Mouse (Mus musculus): ENCODE results near the gene Gm9958. TPM values are rescaled to one million over a fixed set of nuclear protein-coding genes. Genes with fewer than 3 reads are reported as not detected.
A peak's percentile ranks its signal among the peaks of the same experiment; 100 is the strongest.

The Gm9958 gene
- total and polyA plus RNA-seq, 2 experiments: 0.97 to 1.2 TPM

- Histone ChIP-seq H3K9ac (ENCODE audit: low read depth, low read length) (no peak overlapping the region), H3K27ac (replicated peaks; ENCODE audit: insufficient read depth, low read depth, low read length) (no peak overlapping the region), H3K36me3 (ENCODE audit: control insufficient read depth, insufficient read depth, low read length) (no peaks in the 10 kb centered on the region), H3K79me2 (ENCODE audit: control insufficient read depth, insufficient read depth, low read length) (no peaks in the 10 kb centered on the region), H3K27me3 (ENCODE audit: control insufficient read depth, insufficient read depth, low read length) (no peaks in the 10 kb centered on the region), H3K4me3 (ENCODE audit: insufficient read depth, low read depth, low read length) (no peak overlapping the region), H3K4me1 (ENCODE audit: control insufficient read depth, insufficient read depth, low read length) (no peaks in the 10 kb centered on the region)
- TF ChIP-seq POLR2A (IDR thresholded peaks at IDR 0.05; ENCODE audit: extremely low read depth, insufficient read depth, low read length) (no peak), CTCF (IDR thresholded peaks at IDR 0.05; ENCODE audit: low read depth, low read length) (peak; percentile 55)
- DNase-seq (ENCODE audit: extremely low read depth, low read depth, low spot score): peak; percentile 67
- WGBS: 22% methylated on average over 1 of the region's 1 CpGs
Observed at GRCm38 (mm10) chr5:90383080-90383479, 16.1 kb downstream of the Gm9958 start.

GRCm38 (mm10) chr5:90393764-90394163, 26.8 kb downstream of the Gm9958 start:
- Histone ChIP-seq H3K27me3 (ENCODE audit: control insufficient read depth, insufficient read depth, low read length) (no peaks in the 10 kb centered on the region), H3K79me2 (ENCODE audit: control insufficient read depth, insufficient read depth, low read length) (no peaks in the 10 kb centered on the region), H3K27ac (replicated peaks; ENCODE audit: insufficient read depth, low read depth, low read length) (no peak overlapping the region), H3K36me3 (ENCODE audit: control insufficient read depth, insufficient read depth, low read length) (no peaks in the 10 kb centered on the region), H3K4me3 (ENCODE audit: insufficient read depth, low read depth, low read length) (no peak overlapping the region), H3K9ac (ENCODE audit: low read depth, low read length) (no peak overlapping the region), H3K4me1 (ENCODE audit: control insufficient read depth, insufficient read depth, low read length) (no peaks in the 10 kb centered on the region)
- peak; percentile 22 for DNase-seq (ENCODE audit: extremely low read depth, low read depth, low spot score)
- TF ChIP-seq POLR2A (IDR thresholded peaks at IDR 0.05; ENCODE audit: extremely low read depth, insufficient read depth, low read length) (no peak), CTCF (IDR thresholded peaks at IDR 0.05; ENCODE audit: low read depth, low read length) (no peak)
- WGBS: 25% methylated on average over 5 of the region's 5 CpGs

GRCm38 (mm10) chr5:90394322-90394721, 27.3 kb downstream of the Gm9958 start:
- Histone ChIP-seq H3K36me3 (ENCODE audit: control insufficient read depth, insufficient read depth, low read length) (no peaks in the 10 kb centered on the region), H3K4me1 (ENCODE audit: control insufficient read depth, insufficient read depth, low read length) (no peaks in the 10 kb centered on the region), H3K27ac (replicated peaks; ENCODE audit: insufficient read depth, low read depth, low read length) (no peak overlapping the region), H3K4me3 (ENCODE audit: insufficient read depth, low read depth, low read length) (no peak overlapping the region), H3K79me2 (ENCODE audit: control insufficient read depth, insufficient read depth, low read length) (no peaks in the 10 kb centered on the region), H3K9ac (ENCODE audit: low read depth, low read length) (no peak overlapping the region), H3K27me3 (ENCODE audit: control insufficient read depth, insufficient read depth, low read length) (no peaks in the 10 kb centered on the region)
- DNase-seq (ENCODE audit: extremely low read depth, low read depth, low spot score): no peak
- WGBS: 66% methylated on average over 4 of the region's 4 CpGs
- TF ChIP-seq POLR2A (IDR thresholded peaks at IDR 0.05; ENCODE audit: extremely low read depth, insufficient read depth, low read length) (no peak), CTCF (IDR thresholded peaks at IDR 0.05; ENCODE audit: low read depth, low read length) (no peak)

- Histone ChIP-seq H3K27ac (replicated peaks; ENCODE audit: insufficient read depth, low read depth, low read length) (no peak overlapping the region), H3K4me1 (ENCODE audit: control insufficient read depth, insufficient read depth, low read length) (no peaks in the 10 kb centered on the region), H3K27me3 (ENCODE audit: control insufficient read depth, insufficient read depth, low read length) (no peaks in the 10 kb centered on the region), H3K4me3 (ENCODE audit: insufficient read depth, low read depth, low read length) (no peak overlapping the region), H3K9ac (ENCODE audit: low read depth, low read length) (no peak overlapping the region), H3K79me2 (ENCODE audit: control insufficient read depth, insufficient read depth, low read length) (no peaks in the 10 kb centered on the region), H3K36me3 (ENCODE audit: control insufficient read depth, insufficient read depth, low read length) (no peaks in the 10 kb centered on the region)
- DNase-seq (ENCODE audit: extremely low read depth, low read depth, low spot score): no peak
- no peak for TF ChIP-seq POLR2A (IDR thresholded peaks at IDR 0.05; ENCODE audit: extremely low read depth, insufficient read depth, low read length)
- no peak for TF ChIP-seq CTCF (IDR thresholded peaks at IDR 0.05; ENCODE audit: low read depth, low read length)
- WGBS: 91% methylated on average over 4 of the region's 4 CpGs
Observed at GRCm38 (mm10) chr5:90396817-90397216, 29.8 kb downstream of the Gm9958 start.

DNA sequence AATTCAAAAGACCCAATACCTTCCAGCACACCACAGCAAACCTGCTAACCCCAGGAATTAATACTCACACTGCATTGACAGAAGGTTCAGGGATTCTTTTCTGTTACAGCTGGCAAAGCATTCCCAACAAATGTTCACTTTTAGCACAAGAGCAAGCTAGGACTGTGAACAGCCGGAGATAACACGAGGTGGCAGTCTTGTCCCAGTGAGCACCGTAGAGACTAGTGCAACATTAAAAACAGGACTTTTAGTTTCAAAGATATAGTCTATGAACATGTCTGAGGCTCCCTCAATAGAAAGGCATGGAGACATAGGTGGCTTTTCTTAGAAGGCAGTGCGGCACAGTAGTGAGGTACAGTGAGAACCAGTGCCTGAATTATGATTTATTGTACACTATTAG, 38.2 kb downstream of the Gm9958 start:
- Histone ChIP-seq H3K79me2 (ENCODE audit: control insufficient read depth, insufficient read depth, low read length) (no peaks in the 10 kb centered on the region), H3K4me1 (ENCODE audit: control insufficient read depth, insufficient read depth, low read length) (peaks cover 2% of the 10 kb centered on the region; the same call in 1 of the 2 replicates), H3K27me3 (ENCODE audit: control insufficient read depth, insufficient read depth, low read length) (no peaks in the 10 kb centered on the region), H3K9ac (ENCODE audit: low read depth, low read length) (peak overlapping the region; percentile 60; the same call in 1 of the 2 replicates), H3K4me3 (ENCODE audit: insufficient read depth, low read depth, low read length) (no peak overlapping the region), H3K27ac (replicated peaks; ENCODE audit: insufficient read depth, low read depth, low read length) (no peak overlapping the region), H3K36me3 (ENCODE audit: control insufficient read depth, insufficient read depth, low read length) (no peaks in the 10 kb centered on the region)
- peak; percentile 72 for TF ChIP-seq CTCF (IDR thresholded peaks at IDR 0.05; ENCODE audit: low read depth, low read length)
- TF ChIP-seq POLR2A (IDR thresholded peaks at IDR 0.05; ENCODE audit: extremely low read depth, insufficient read depth, low read length): no peak
- WGBS: 26% methylated on average over 4 of the region's 4 CpGs
- DNase-seq (ENCODE audit: extremely low read depth, low read depth, low spot score): peak; percentile 75

- H3K9ac ChIP-seq (ENCODE audit: low read depth, low read length): no peak overlapping the region
- H3K27ac ChIP-seq (replicated peaks; ENCODE audit: insufficient read depth, low read depth, low read length): peak overlapping the region; percentile 95
- peak; percentile 99 for DNase-seq (ENCODE audit: extremely low read depth, low read depth, low spot score)
- H3K36me3 ChIP-seq (ENCODE audit: control insufficient read depth, insufficient read depth, low read length): no peaks in the 10 kb centered on the region
- WGBS: 11% methylated on average over 8 of the region's 8 CpGs
- peaks cover 18% of the 10 kb centered on the region for H3K4me1 ChIP-seq (ENCODE audit: control insufficient read depth, insufficient read depth, low read length)
- H3K79me2 ChIP-seq (ENCODE audit: control insufficient read depth, insufficient read depth, low read length): no peaks in the 10 kb centered on the region; the same call in 1 of the 2 replicates
- H3K27me3 ChIP-seq (ENCODE audit: control insufficient read depth, insufficient read depth, low read length): no peaks in the 10 kb centered on the region
- no peak for TF ChIP-seq POLR2A (IDR thresholded peaks at IDR 0.05; ENCODE audit: extremely low read depth, insufficient read depth, low read length)
- no peak for TF ChIP-seq CTCF (IDR thresholded peaks at IDR 0.05; ENCODE audit: low read depth, low read length)
- H3K4me3 ChIP-seq (ENCODE audit: insufficient read depth, low read depth, low read length): 0 out of 2 replicates have a peak overlapping the region, but pooled peaks have one; percentile 1
Observed at GRCm38 (mm10) chr5:90414142-90414924, 47.3 kb downstream of the Gm9958 start.

Measured in liver, adult 2 months (tissue).